Mouse (Mus musculus) lung, embryonic 14.5 days (tissue): ENCODE measurements around the gene Arhgef33. TPM values are rescaled to one million over a fixed set of nuclear protein-coding genes. Genes with fewer than 3 reads are reported as not detected.

Source experiments
- ATAC-seq: fragments of 200-750 bp; cut with Nextera tagmentation; 2 replicates; pipeline ENCODE4 v1.8.0; 2017; ENCODE audit warnings: mild to moderate bottlenecking, moderate TSS enrichment, moderate library complexity; ENCODE audit not compliant: insufficient read depth
- DNase-seq: peaks from one replicate; pipeline ENCODE4 v3.0.0-alpha.2; 2015
- H3K27ac ChIP-seq: fragments of 300-500 bp; sonication (generic); 2 replicates; pipeline ENCODE4 v1.5.1; 2014; ENCODE audit warnings: low read depth, mild to moderate bottlenecking, moderate library complexity
- H3K27me3 ChIP-seq: fragments of 300-500 bp; sonication (generic); 2 replicates; pipeline ENCODE4 v1.6.1; 2014; ENCODE audit warnings: low read length, control low read depth; ENCODE audit not compliant: insufficient read depth
- H3K36me3 ChIP-seq: fragments of 300-500 bp; sonication (generic); 2 replicates; pipeline ENCODE4 v1.6.1; 2014; ENCODE audit warnings: control low read depth; ENCODE audit not compliant: insufficient read depth
- H3K4me1 ChIP-seq: fragments of 300-500 bp; sonication (generic); 2 replicates; pipeline ENCODE4 v1.6.1; 2014; ENCODE audit warnings: antibody characterized with exemption, control low read depth; ENCODE audit not compliant: insufficient read depth
- H3K4me2 ChIP-seq: fragments of 300-500 bp; sonication (generic); 2 replicates; pipeline ENCODE4 v1.6.1; 2014; ENCODE audit warnings: mild to moderate bottlenecking
- H3K4me3 ChIP-seq: fragments of 300-500 bp; sonication (generic); 2 replicates; pipeline ENCODE4 v1.5.1; 2014; ENCODE audit warnings: low read depth, low read length
- H3K9ac ChIP-seq: fragments of 300-500 bp; sonication (generic); 2 replicates; pipeline ENCODE4 v1.6.1; 2014
- H3K9me3 ChIP-seq: fragments of 300-500 bp; sonication (generic); 2 replicates; pipeline ENCODE4 v1.6.1; 2016; ENCODE audit warnings: low read depth, low read length, control low read depth
- CTCF ChIP-seq: IDR thresholded peaks from 2 replicates; pipeline ENCODE4 v1.5.1; 2016; ENCODE audit warnings: antibody characterized with exemption, low read depth
- whole genome bisulfite sequencing: fragments of 180-500 bp; shearing (Covaris S2); extraction: QIAGEN DNeasy Blood & Tissue Kit; methylation state at CpG from one replicate; pipeline ENCODE4 v1.1.7; 2014; 5-methylcytosine and 5-hydroxymethylcytosine counted together
- polyA plus RNA-seq: library from polyadenylated mRNA; unstranded; fragments of >200 nt; fragmentation: Nextera tagmentation; extraction: Ambion mirVana; gene quantifications from 2 replicates; pipeline ENCODE4 v1.2.1, GENCODE M21; 2014

The Arhgef33 gene
- polyA plus RNA-seq, 1 experiment from 2014 or later = 0.74 TPM

- no peak for ATAC-seq
- H3K9ac ChIP-seq = no peak overlapping the region
- no peaks in the 10 kb centered on the region for H3K4me1 ChIP-seq
- no peak for DNase-seq
- no peaks in the 10 kb centered on the region for H3K36me3 ChIP-seq
- no peak for TF ChIP-seq CTCF
- 84% methylated on average over 4 of the region's 4 CpGs for WGBS
- no peak overlapping the region for H3K27ac ChIP-seq
- H3K9me3 ChIP-seq = no peaks in the 10 kb centered on the region
- H3K27me3 ChIP-seq = no peaks in the 10 kb centered on the region
- H3K4me3 ChIP-seq = no peak overlapping the region
- no peak overlapping the region for H3K4me2 ChIP-seq
Measured at GRCm38 (mm10) chr17:80312405-80312804, 5.2 kb downstream of the Arhgef33 start.

DNA sequence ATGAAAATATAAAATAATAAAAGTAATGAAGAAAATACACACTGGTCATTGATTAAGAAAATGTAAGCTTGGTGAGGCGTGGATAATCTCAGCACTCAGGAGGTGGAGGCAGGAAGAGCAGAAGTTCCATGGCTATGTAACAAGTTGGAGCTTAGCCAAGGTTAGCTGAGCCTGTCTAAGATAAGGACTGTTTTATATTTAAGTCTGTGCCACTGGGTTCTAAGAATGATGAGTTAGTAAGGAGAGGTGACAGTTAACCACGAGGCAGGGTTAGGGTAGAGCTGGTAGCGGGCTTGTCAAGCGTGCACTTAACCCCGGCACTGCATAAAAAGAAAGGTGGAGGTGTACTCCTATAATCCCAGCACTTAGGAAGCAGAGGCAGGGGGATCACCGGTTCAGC is 15.0 kb downstream of the Arhgef33 start:
- no peak overlapping the region for H3K9ac ChIP-seq
- no peaks in the 10 kb centered on the region for H3K27me3 ChIP-seq
- 71% methylated on average over 6 of the region's 6 CpGs for whole genome bisulfite sequencing
- H3K36me3 ChIP-seq = no peaks in the 10 kb centered on the region
- DNase-seq (peak; percentile 39), ATAC-seq (no peak)
- H3K4me3 ChIP-seq = no peak overlapping the region
- H3K9me3 ChIP-seq = no peaks in the 10 kb centered on the region
- no peak for TF ChIP-seq CTCF
- no peak overlapping the region for H3K4me2 ChIP-seq
- H3K27ac ChIP-seq = no peak overlapping the region
- H3K4me1 ChIP-seq = no peaks in the 10 kb centered on the region

DNA sequence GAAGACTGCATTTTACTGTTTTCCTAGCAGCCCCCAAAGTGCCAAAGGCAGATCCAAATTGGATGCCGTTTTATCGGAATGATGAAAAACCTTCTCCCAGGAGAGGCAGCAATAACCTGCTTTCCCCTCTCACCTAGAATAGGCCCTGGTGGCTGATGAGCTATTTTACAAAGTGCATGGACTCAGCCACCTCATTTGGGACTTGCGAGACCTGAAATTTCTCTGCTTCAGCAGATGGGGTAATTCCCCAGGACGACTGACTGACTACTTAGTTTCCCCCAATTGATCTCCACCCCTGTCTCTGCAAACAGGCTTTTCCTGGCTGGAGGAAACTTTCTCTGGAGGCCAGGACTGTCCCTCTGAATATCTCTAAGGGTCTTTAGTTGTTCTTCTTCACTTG is 15.8 kb downstream of the Arhgef33 start:
- Histone ChIP-seq H3K9me3 (no peaks in the 10 kb centered on the region), H3K9ac (no peak overlapping the region), H3K36me3 (no peaks in the 10 kb centered on the region), H3K27me3 (no peaks in the 10 kb centered on the region), H3K4me2 (no peak overlapping the region), H3K4me1 (no peaks in the 10 kb centered on the region), H3K4me3 (no peak overlapping the region), H3K27ac (no peak overlapping the region)
- TF ChIP-seq CTCF = no peak
- 74% methylated on average over 4 of the region's 4 CpGs for WGBS
- ATAC-seq = no peak
- no peak for DNase-seq

- Histone ChIP-seq H3K27ac (no peak overlapping the region), H3K4me1 (no peaks in the 10 kb centered on the region), H3K9me3 (no peaks in the 10 kb centered on the region), H3K27me3 (no peaks in the 10 kb centered on the region), H3K9ac (no peak overlapping the region), H3K4me3 (no peak overlapping the region), H3K4me2 (no peak overlapping the region), H3K36me3 (no peaks in the 10 kb centered on the region)
- no peak for TF ChIP-seq CTCF
- WGBS = 52% methylated on average over 8 of the region's 8 CpGs
- no peak for DNase-seq
- ATAC-seq = no peak
Measured at GRCm38 (mm10) chr17:80323658-80324057, 16.5 kb downstream of the Arhgef33 start.

DNA sequence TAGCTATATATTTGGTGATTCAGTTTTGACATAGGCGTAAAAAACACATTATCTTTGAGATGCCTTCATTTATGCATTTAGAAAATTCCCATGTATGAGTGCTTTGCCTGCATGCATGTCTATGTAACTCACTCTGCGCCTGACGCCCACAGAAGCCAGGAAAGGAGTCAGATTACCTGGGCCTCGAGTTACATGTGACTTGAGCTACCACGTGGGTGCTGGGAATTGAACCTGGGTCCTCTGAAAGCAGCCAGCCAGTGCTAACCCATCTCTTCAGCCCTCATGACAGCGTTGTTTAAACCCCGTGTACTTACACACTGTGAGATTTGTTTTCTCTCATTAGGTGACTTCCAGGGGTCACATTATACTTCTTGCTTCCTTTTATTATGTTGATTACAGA is 17.3 kb downstream of the Arhgef33 start:
- no peak overlapping the region for H3K4me3 ChIP-seq
- ATAC-seq (no peak), DNase-seq (no peak)
- no peak overlapping the region for H3K4me2 ChIP-seq
- no peaks in the 10 kb centered on the region for H3K4me1 ChIP-seq
- no peak overlapping the region for H3K27ac ChIP-seq
- no peak for TF ChIP-seq CTCF
- no peaks in the 10 kb centered on the region for H3K27me3 ChIP-seq
- WGBS = 78% methylated on average over 7 of the region's 7 CpGs
- H3K9ac ChIP-seq = no peak overlapping the region
- H3K36me3 ChIP-seq = no peaks in the 10 kb centered on the region
- no peaks in the 10 kb centered on the region for H3K9me3 ChIP-seq

GRCm38 (mm10) chr17:80325456-80325855 is 18.2 kb downstream of the Arhgef33 start:
- H3K9me3 ChIP-seq = no peaks in the 10 kb centered on the region
- no peak for ATAC-seq

DNA sequence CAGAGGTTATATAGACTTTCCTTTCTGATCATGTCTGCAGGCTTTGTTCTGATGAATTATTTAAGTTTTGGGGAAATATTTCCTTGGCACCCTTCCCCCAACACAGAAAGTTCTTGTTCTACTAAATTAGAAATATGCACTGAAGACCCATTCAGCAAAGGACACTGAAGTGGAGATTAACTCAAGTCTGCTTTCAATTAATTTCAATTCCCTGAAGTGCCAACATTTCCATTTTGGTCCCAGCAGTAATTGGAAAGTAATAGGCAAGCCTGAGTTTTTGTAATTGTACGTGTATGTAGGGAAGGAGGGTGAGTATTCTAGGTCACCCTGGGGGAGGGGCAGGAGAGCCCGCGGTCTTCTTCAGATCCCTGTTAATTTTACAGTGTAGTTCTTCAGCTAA is 19.2 kb downstream of the Arhgef33 start:
- no peak for TF ChIP-seq CTCF
- Histone ChIP-seq H3K4me3 (no peak overlapping the region), H3K27me3 (no peaks in the 10 kb centered on the region), H3K27ac (no peak overlapping the region), H3K9ac (no peak overlapping the region), H3K9me3 (no peaks in the 10 kb centered on the region), H3K4me2 (no peak overlapping the region), H3K4me1 (no peaks in the 10 kb centered on the region), H3K36me3 (no peaks in the 10 kb centered on the region)
- no peak for DNase-seq
- no peak for ATAC-seq
- WGBS = 78% methylated on average over 3 of the region's 3 CpGs

More at GRCm38 (mm10) chr17:80325456-80325855, 18.2 kb downstream of the Arhgef33 start:
- Histone ChIP-seq H3K4me2 (no peak overlapping the region), H3K4me3 (no peak overlapping the region), H3K9ac (no peak overlapping the region), H3K4me1 (no peaks in the 10 kb centered on the region), H3K36me3 (no peaks in the 10 kb centered on the region), H3K27ac (no peak overlapping the region), H3K27me3 (no peaks in the 10 kb centered on the region)
- 58% methylated on average over 5 of the region's 5 CpGs for WGBS
- TF ChIP-seq CTCF = no peak
- no peak for DNase-seq

GRCm38 (mm10) chr17:80332386-80332785 is 25.2 kb downstream of the Arhgef33 start:
- H3K9me3 ChIP-seq = no peaks in the 10 kb centered on the region
- DNase-seq (peak; percentile 63), ATAC-seq (no peak)
- 29% methylated on average over 2 of the region's 2 CpGs for WGBS
- H3K4me3 ChIP-seq = no peak overlapping the region
- no peak overlapping the region for H3K9ac ChIP-seq
- no peaks in the 10 kb centered on the region for H3K27me3 ChIP-seq
- H3K27ac ChIP-seq = no peak overlapping the region
- no peaks in the 10 kb centered on the region for H3K36me3 ChIP-seq
- peak; percentile 46 for TF ChIP-seq CTCF
- H3K4me1 ChIP-seq = no peaks in the 10 kb centered on the region
- no peak overlapping the region for H3K4me2 ChIP-seq
